Mouse (Mus musculus): ENCODE measurements around the gene Osbpl11.
"Not testable (repeated sequence)": the region's sequence is repeated elsewhere in the genome, so short reads cannot be mapped to it uniquely, and the experiment has no call there.

Osbpl11 gene

GRCm38 (mm10) chr16:33196578-33196977 lies 11.7 kb downstream of the Osbpl11 start:
- no peak for TF ChIP-seq POU5F1 (IDR thresholded peaks at IDR 0.05; ENCODE audit: borderline replicate concordance, low read length)
- no peak for TF ChIP-seq NANOG (IDR thresholded peaks at IDR 0.05; ENCODE audit: borderline replicate concordance, low read length)
- no peak for TF ChIP-seq CTCF (conservative IDR thresholded peaks at IDR 0.05; ENCODE audit: low read length)
- H3K9me3 ChIP-seq (ENCODE audit: low read length), result no peaks in the 10 kb centered on the region
- H3K36me3 ChIP-seq (ENCODE audit: insufficient read depth, low read length), result peaks cover 42% of the 10 kb centered on the region
- H3K4me1 ChIP-seq (replicated peaks; ENCODE audit: low read depth, low read length), result peaks cover 11% of the 10 kb centered on the region
- no peak overlapping the region for H3K4me3 ChIP-seq (replicated peaks; ENCODE audit: low read length)
- no peaks in the 10 kb centered on the region for H3K27me3 ChIP-seq (ENCODE audit: insufficient read depth, low read length)

- no peak for TF ChIP-seq POU5F1 (IDR thresholded peaks at IDR 0.05; ENCODE audit: borderline replicate concordance, low read length)
- no peak for TF ChIP-seq CTCF (conservative IDR thresholded peaks at IDR 0.05; ENCODE audit: low read length)
- TF ChIP-seq NANOG (IDR thresholded peaks at IDR 0.05; ENCODE audit: borderline replicate concordance, low read length), result no peak
- no peaks in the 10 kb centered on the region for H3K27me3 ChIP-seq (ENCODE audit: insufficient read depth, low read length)
Observed at GRCm38 (mm10) chr16:33200589-33200988, 15.7 kb downstream of the Osbpl11 start.

GRCm38 (mm10) chr16:33210812-33211211 lies 25.9 kb downstream of the Osbpl11 start:
- no peaks in the 10 kb centered on the region for H3K9me3 ChIP-seq (ENCODE audit: low read length)
- peaks cover 53% of the 10 kb centered on the region for H3K36me3 ChIP-seq (ENCODE audit: insufficient read depth, low read length)
- TF ChIP-seq NANOG (IDR thresholded peaks at IDR 0.05; ENCODE audit: borderline replicate concordance, low read length), result no peak
- TF ChIP-seq POU5F1 (IDR thresholded peaks at IDR 0.05; ENCODE audit: borderline replicate concordance, low read length), result no peak
- TF ChIP-seq CTCF (conservative IDR thresholded peaks at IDR 0.05; ENCODE audit: low read length), result no peak
- no peak overlapping the region for H3K4me3 ChIP-seq (replicated peaks; ENCODE audit: low read length)
- H3K27me3 ChIP-seq (ENCODE audit: insufficient read depth, low read length), result no peaks in the 10 kb centered on the region
- no peaks in the 10 kb centered on the region for H3K4me1 ChIP-seq (replicated peaks; ENCODE audit: low read depth, low read length)

More at GRCm38 (mm10) chr16:33200589-33200988, 15.7 kb downstream of the Osbpl11 start:
- H3K4me1 ChIP-seq (replicated peaks; ENCODE audit: low read depth, low read length), result peaks cover 7% of the 10 kb centered on the region
- no peak overlapping the region for H3K4me3 ChIP-seq (replicated peaks; ENCODE audit: low read length)
- peaks cover 54% of the 10 kb centered on the region for H3K36me3 ChIP-seq (ENCODE audit: insufficient read depth, low read length)
- H3K9me3 ChIP-seq (ENCODE audit: low read length), result no peaks in the 10 kb centered on the region

GRCm38 (mm10) chr16:33216313-33217003 lies 31.6 kb downstream of the Osbpl11 start:
- no peaks in the 10 kb centered on the region for H3K9me3 ChIP-seq (ENCODE audit: low read length)
- H3K4me1 ChIP-seq (replicated peaks; ENCODE audit: low read depth, low read length), result no peaks in the 10 kb centered on the region
- TF ChIP-seq POU5F1 (IDR thresholded peaks at IDR 0.05; ENCODE audit: borderline replicate concordance, low read length) (no peak), NANOG (IDR thresholded peaks at IDR 0.05; ENCODE audit: borderline replicate concordance, low read length) (no peak), CTCF (conservative IDR thresholded peaks at IDR 0.05; ENCODE audit: low read length) (no peak)
- no peak overlapping the region for H3K4me3 ChIP-seq (replicated peaks; ENCODE audit: low read length)
- H3K36me3 ChIP-seq (ENCODE audit: insufficient read depth, low read length), result peaks cover 37% of the 10 kb centered on the region
- no peaks in the 10 kb centered on the region for H3K27me3 ChIP-seq (ENCODE audit: insufficient read depth, low read length)

GRCm38 (mm10) chr16:33217553-33218085 lies 32.7 kb downstream of the Osbpl11 start:
- H3K4me3 ChIP-seq (replicated peaks; ENCODE audit: low read length); H3K27me3 ChIP-seq (ENCODE audit: insufficient read depth, low read length); H3K4me1 ChIP-seq (replicated peaks; ENCODE audit: low read depth, low read length); H3K9me3 ChIP-seq (ENCODE audit: low read length): not testable (repeated sequence)
- peaks cover 33% of the 10 kb centered on the region for H3K36me3 ChIP-seq (ENCODE audit: insufficient read depth, low read length)

- no peaks in the 10 kb centered on the region for H3K4me1 ChIP-seq (replicated peaks; ENCODE audit: low read depth, low read length)
- no peak overlapping the region for H3K4me3 ChIP-seq (replicated peaks; ENCODE audit: low read length)
- TF ChIP-seq POU5F1 (IDR thresholded peaks at IDR 0.05; ENCODE audit: borderline replicate concordance, low read length), result no peak
- TF ChIP-seq NANOG (IDR thresholded peaks at IDR 0.05; ENCODE audit: borderline replicate concordance, low read length), result no peak
- no peak for TF ChIP-seq CTCF (conservative IDR thresholded peaks at IDR 0.05; ENCODE audit: low read length)
- H3K27me3 ChIP-seq (ENCODE audit: insufficient read depth, low read length), result no peaks in the 10 kb centered on the region
- H3K36me3 ChIP-seq (ENCODE audit: insufficient read depth, low read length), result peaks cover 39% of the 10 kb centered on the region
- H3K9me3 ChIP-seq (ENCODE audit: low read length), result no peaks in the 10 kb centered on the region
Observed at GRCm38 (mm10) chr16:33222482-33222881, 37.6 kb downstream of the Osbpl11 start.

- Histone ChIP-seq H3K4me1 (replicated peaks; ENCODE audit: low read depth, low read length) (no peaks in the 10 kb centered on the region), H3K36me3 (ENCODE audit: insufficient read depth, low read length) (peaks cover 54% of the 10 kb centered on the region)
Observed at GRCm38 (mm10) chr16:33224381-33224780, 39.5 kb downstream of the Osbpl11 start.

GRCm38 (mm10) chr16:33234128-33234527 lies 49.3 kb downstream of the Osbpl11 start:
- TF ChIP-seq NANOG (IDR thresholded peaks at IDR 0.05; ENCODE audit: borderline replicate concordance, low read length) (no peak), CTCF (conservative IDR thresholded peaks at IDR 0.05; ENCODE audit: low read length) (no peak)
- H3K27me3 ChIP-seq (ENCODE audit: insufficient read depth, low read length), result no peaks in the 10 kb centered on the region
- H3K4me1 ChIP-seq (replicated peaks; ENCODE audit: low read depth, low read length), result peaks cover 9% of the 10 kb centered on the region; the same call in 1 of the 2 replicates
- H3K9me3 ChIP-seq (ENCODE audit: low read length), result no peaks in the 10 kb centered on the region
- H3K4me3 ChIP-seq (replicated peaks; ENCODE audit: low read length), result no peak overlapping the region
- peaks cover 61% of the 10 kb centered on the region for H3K36me3 ChIP-seq (ENCODE audit: insufficient read depth, low read length)

More at GRCm38 (mm10) chr16:33224381-33224780, 39.5 kb downstream of the Osbpl11 start:
- Histone ChIP-seq H3K27me3 (ENCODE audit: insufficient read depth, low read length) (no peaks in the 10 kb centered on the region), H3K4me3 (replicated peaks; ENCODE audit: low read length) (no peak overlapping the region), H3K9me3 (ENCODE audit: low read length) (no peaks in the 10 kb centered on the region)
- TF ChIP-seq NANOG (IDR thresholded peaks at IDR 0.05; ENCODE audit: borderline replicate concordance, low read length) (no peak), CTCF (conservative IDR thresholded peaks at IDR 0.05; ENCODE audit: low read length) (no peak), POU5F1 (IDR thresholded peaks at IDR 0.05; ENCODE audit: borderline replicate concordance, low read length) (no peak)

GRCm38 (mm10) chr16:33236151-33236550 lies 51.3 kb downstream of the Osbpl11 start:
- no peaks in the 10 kb centered on the region for H3K27me3 ChIP-seq (ENCODE audit: insufficient read depth, low read length)
- no peak overlapping the region for H3K4me3 ChIP-seq (replicated peaks; ENCODE audit: low read length)
- no peak for TF ChIP-seq CTCF (conservative IDR thresholded peaks at IDR 0.05; ENCODE audit: low read length)
- no peak for TF ChIP-seq NANOG (IDR thresholded peaks at IDR 0.05; ENCODE audit: borderline replicate concordance, low read length)
- peaks cover 64% of the 10 kb centered on the region for H3K36me3 ChIP-seq (ENCODE audit: insufficient read depth, low read length)
- H3K9me3 ChIP-seq (ENCODE audit: low read length), result no peaks in the 10 kb centered on the region
- H3K4me1 ChIP-seq (replicated peaks; ENCODE audit: low read depth, low read length), result peaks cover 9% of the 10 kb centered on the region; the same call in 1 of the 2 replicates
